ENCODE assay signal across 10 mouse cellular contexts in genomic region chr6:58929911-58930431, GRCm38 (mm10). TPM values are rescaled to one million over a fixed set of nuclear protein-coding genes. Genes with fewer than 3 reads are reported as not detected.
DNase-seq lines count a peak whose midpoint lies in the region; ATAC-seq lines count a peak whose summit lies in the region.
"Had no signal": no experiment of that assay in that cellular context is flagged by ENCODE, and none has a peak within 500 bp of the region (broad histone marks: within the 10 kb centered on the region; RNA-seq: fewer than 3 reads in every experiment).

No protein-coding gene starts in this region.

- H3K9ac ChIP-seq in kidney, embryonic 16.5 days (replicated peaks; ENCODE audit: low read length) = no peak overlapping the region
- H3K9ac ChIP-seq: heart, embryonic 13.5 days; lung, embryonic 14.5 days had no signal

- no peak overlapping the region for H3K27ac ChIP-seq in kidney, embryonic 16.5 days (ENCODE audit: low read length)
- H3K27ac ChIP-seq: heart, embryonic 13.5 days had no signal

- no peaks in the 10 kb centered on the region for H3K9me3 ChIP-seq in kidney, embryonic 16.5 days (ENCODE audit: low read length)
- H3K9me3 ChIP-seq: heart, embryonic 13.5 days had no signal

- ATAC-seq in kidney, embryonic 16.5 days (ENCODE audit: low FRiP score, low TSS enrichment) = no peak
- ATAC-seq in activated CD4-positive, CD25-positive, alpha-beta regulatory T cell, adult 4 months = no peak

- H3K4me1 ChIP-seq in kidney, embryonic 16.5 days (ENCODE audit: insufficient read depth, low read length) = no peaks in the 10 kb centered on the region

- DNase-seq in kidney, adult 9 months = peak; percentile 47
- peak; percentile 64 for DNase-seq in brain, adult 2 months (ENCODE audit: low read depth, low spot score)
- peak; percentile 20 to 34 for DNase-seq in cerebellum, postnatal 36 days
- DNase-seq in heart, postnatal 4 days = peak; percentile 74
- DNase-seq in yolk sac, embryonic 10.5 days (ENCODE audit: low spot score) = no peak
- DNase-seq: lung, embryonic 14.5 days had no signal

- 83% methylated on average over 9 of the region's 9 CpGs for WGBS in kidney, embryonic 16.5 days

- H3K4me2 ChIP-seq in kidney, embryonic 16.5 days (replicated peaks; ENCODE audit: low read depth, low read length) = no peak overlapping the region
- H3K4me2 ChIP-seq: heart, embryonic 13.5 days; lung, embryonic 14.5 days had no signal

- H3K4me3 ChIP-seq in kidney, embryonic 16.5 days (ENCODE audit: low read length) = no peak overlapping the region
- H3K4me3 ChIP-seq: heart, embryonic 13.5 days had no signal

- H3K27me3 ChIP-seq in kidney, embryonic 16.5 days (ENCODE audit: insufficient read depth, low read length) = no peaks in the 10 kb centered on the region
- H3K27me3 ChIP-seq: heart, embryonic 13.5 days had no signal

- no peaks in the 10 kb centered on the region for H3K36me3 ChIP-seq in kidney, embryonic 16.5 days (ENCODE audit: insufficient read depth, low read length)

RNA-seq across cellular contexts. Expression of gene Nap1l5, which starts 23.1 kb away (rescaled TPM):
- polyA plus RNA-seq in kidney, embryonic 16.5 days (2015; fragmentation: Nextera tagmentation; extraction: Ambion mirVana) = 0.85 and 1.8 TPM in 2 replicates
- 1 to 10 TPM; 1.3 to 1.9 TPM for total RNA-seq in heart, postnatal 4 days (2021)
- polyA plus RNA-seq in activated CD4-positive, CD25-positive, alpha-beta regulatory T cell, adult 4 months (2017; shearing (Covaris generic)) = under 1 TPM in 1 of 2 experiments, not detected in 1; 0.37 TPM
- total RNA-seq: neutrophil, adult 5-6 weeks had no signal
